Mouse (Mus musculus) regulatory T cell (primary cell): ENCODE results near the gene Batf2.
"Not testable (repeated sequence)": the region's sequence is repeated elsewhere in the genome, so short reads cannot be mapped to it uniquely, and the experiment has no call there.

Experiments
- in situ Hi-C: fragments of 300-600 bp; cut with MboI, MseI; formaldehyde crosslinking; loops from one replicate; pipeline ENCODE4 v1.15.1; 2025; ENCODE audit warnings: high pct_unique_total_duplicates

Gene Batf2

GRCm38 (mm10) chr19:6132171-6132827, 8.5 kb upstream of the Batf2 start:
- in situ Hi-C loops: no loop called here

- in situ Hi-C loops: not testable (repeated sequence)
Measured at GRCm38 (mm10) chr19:6133197-6133596, 7.6 kb upstream of the Batf2 start.

GRCm38 (mm10) chr19:6136397-6136796, 4.4 kb upstream of the Batf2 start:
- in situ Hi-C loops: no loop called here

GRCm38 (mm10) chr19:6139701-6140100, 1.1 kb upstream of the Batf2 start:
- in situ Hi-C loops: no loop called here

- in situ Hi-C loops: no loop called here
Measured at GRCm38 (mm10) chr19:6140374-6140677, 457 bp upstream of the Batf2 start.

- in situ Hi-C loops: no loop called here
Measured at GRCm38 (mm10) chr19:6141394-6141749, 589 bp downstream of the Batf2 start, which contains the start of gene Arl2. Arl2 (minus strand) TSS chr19:6141548.

- in situ Hi-C loops: no loop called here
Measured at GRCm38 (mm10) chr19:6144842-6145241, 4.1 kb downstream of the Batf2 start.

GRCm38 (mm10) chr19:6155174-6155573, 14.4 kb downstream of the Batf2 start:
- in situ Hi-C loops: no loop called here

GRCm38 (mm10) chr19:6156372-6156771, 15.6 kb downstream of the Batf2 start:
- in situ Hi-C loops: no loop called here

GRCm38 (mm10) chr19:6157220-6157619, 16.4 kb downstream of the Batf2 start:
- in situ Hi-C loops: no loop called here

- in situ Hi-C loops: loop anchor here (10.0 kb wide), 1 partner anchor 421 kb away; no protein-coding TSS in a partner anchor
Measured at GRCm38 (mm10) chr19:6163872-6164547, 23.2 kb downstream of the Batf2 start.

- in situ Hi-C loops: loop anchor here (10.0 kb wide), 1 partner anchor 418 kb away; no protein-coding TSS in a partner anchor
Measured at GRCm38 (mm10) chr19:6166750-6167149, 26.0 kb downstream of the Batf2 start.

- in situ Hi-C loops: loop anchor here (10.0 kb wide), 2 partner anchors 144 to 644 kb away; no protein-coding TSS in a partner anchor
Measured at GRCm38 (mm10) chr19:6171215-6171614, 30.4 kb downstream of the Batf2 start.

GRCm38 (mm10) chr19:6174771-6175170, 34.0 kb downstream of the Batf2 start:
- in situ Hi-C loops: loop anchor here (10.0 kb wide), 2 partner anchors 140 to 640 kb away; no protein-coding TSS in a partner anchor

- in situ Hi-C loops: loop anchor here (10.0 kb wide), 2 partner anchors 136 to 636 kb away; no protein-coding TSS in a partner anchor
Measured at GRCm38 (mm10) chr19:6178775-6179174, 38.0 kb downstream of the Batf2 start.

- in situ Hi-C loops: no loop called here
Measured at GRCm38 (mm10) chr19:6181629-6182028, 40.8 kb downstream of the Batf2 start.

GRCm38 (mm10) chr19:6182534-6182933, 41.8 kb downstream of the Batf2 start:
- in situ Hi-C loops: no loop called here

- in situ Hi-C loops: no loop called here
Measured at GRCm38 (mm10) chr19:6184131-6184530, 43.3 kb downstream of the Batf2 start, which contains the start of gene Majin. Majin (plus strand) TSS chr19:6184388.

- in situ Hi-C loops: loop anchor here (5.0 kb wide), 2 partner anchors 48 to 423 kb away; no protein-coding TSS in a partner anchor
Measured at GRCm38 (mm10) chr19:6204265-6204664, 63.5 kb downstream of the Batf2 start.

GRCm38 (mm10) chr19:6206716-6207115, 65.9 kb downstream of the Batf2 start:
- in situ Hi-C loops: no loop called here

- in situ Hi-C loops: no loop called here
Measured at GRCm38 (mm10) chr19:6216046-6216705, 75.4 kb downstream of the Batf2 start.

- in situ Hi-C loops: no loop called here
Measured at GRCm38 (mm10) chr19:6218606-6219005, 77.8 kb downstream of the Batf2 start.
